Mouse (Mus musculus) limb, embryonic 13.5 days (tissue): ENCODE data around the gene Tmtc2. TPM values are rescaled to one million over a fixed set of nuclear protein-coding genes. Genes with fewer than 3 reads are reported as not detected.

Experiments
- ATAC-seq: fragments of 200-750 bp; cut with Nextera tagmentation; 2 replicates; pipeline ENCODE4 v1.8.0; 2017; ENCODE audit warnings: low read depth, moderate number of reproducible peaks, moderate TSS enrichment; ENCODE audit not compliant: low FRiP score
- H3K27ac ChIP-seq: fragments of 300-500 bp; sonication (generic); 2 replicates; pipeline ENCODE4 v1.5.1; 2015; ENCODE audit warnings: inconsistent platforms, mild to moderate bottlenecking, moderate library complexity
- H3K27me3 ChIP-seq: fragments of 300-500 bp; sonication (generic); 2 replicates; pipeline ENCODE4 v1.6.1; 2015; ENCODE audit warnings: mild to moderate bottlenecking, inconsistent platforms
- H3K36me3 ChIP-seq: fragments of 300-500 bp; sonication (generic); 2 replicates; pipeline ENCODE4 v1.6.1; 2015; ENCODE audit warnings: inconsistent platforms, mild to moderate bottlenecking, moderate library complexity
- H3K4me1 ChIP-seq: fragments of 300-500 bp; sonication (generic); 2 replicates; pipeline ENCODE4 v1.6.1; 2015; ENCODE audit warnings: inconsistent platforms
- H3K4me2 ChIP-seq: fragments of 300-500 bp; sonication (generic); replicated peaks from 2 replicates; pipeline ENCODE4 v1.6.1; 2015; ENCODE audit warnings: inconsistent platforms, mild to moderate bottlenecking, moderate library complexity
- H3K4me3 ChIP-seq: fragments of 300-500 bp; sonication (generic); 2 replicates; pipeline ENCODE4 v1.5.1; 2015; ENCODE audit warnings: moderate library complexity, mild to moderate bottlenecking, inconsistent platforms
- H3K9ac ChIP-seq: fragments of 300-500 bp; sonication (generic); 2 replicates; pipeline ENCODE4 v1.6.1; 2015; ENCODE audit warnings: mild to moderate bottlenecking, inconsistent platforms
- H3K9me3 ChIP-seq: fragments of 300-500 bp; sonication (generic); 2 replicates; pipeline ENCODE4 v1.6.1; 2016; ENCODE audit warnings: inconsistent platforms
- WGBS: fragments of 180-500 bp; shearing (Covaris S2); methylation state at CpG from one replicate; pipeline ENCODE4 v1.1.7; 2015; 5-methylcytosine and 5-hydroxymethylcytosine counted together
- polyA plus RNA-seq: library from polyadenylated mRNA; unstranded; fragments of >200 nt; fragmentation: Nextera tagmentation; extraction: Ambion mirVana; gene quantifications from 2 replicates; pipeline ENCODE4 v1.2.1, GENCODE M21; 2015

Gene Tmtc2
- 23.3 and 24.2 TPM in 2 replicates for polyA plus RNA-seq

GRCm38 (mm10) chr10:105573908-105574694 is at the start of gene Tmtc2:
TSS of gene Tmtc2 (minus strand) at chr10:105574451.
- H3K4me2 ChIP-seq = peak within 1 kb of the TSS; percentile 88
- H3K9ac ChIP-seq = peak within 1 kb of the TSS; percentile 89
- peak; percentile 96 for ATAC-seq
- no peaks in the 10 kb centered on the region for H3K9me3 ChIP-seq
- peaks cover 50% of the 10 kb centered on the region for H3K4me1 ChIP-seq
- under 1% methylated on average over 47 of the region's 61 CpGs for WGBS
- H3K27me3 ChIP-seq = peaks cover 8% of the 10 kb centered on the region; the same call in 1 of the 2 replicates
- H3K4me3 ChIP-seq = peak within 1 kb of the TSS; percentile 86
- peak within 1 kb of the TSS; percentile 90 for H3K27ac ChIP-seq
- H3K36me3 ChIP-seq = peaks cover 5% of the 10 kb centered on the region

DNA sequence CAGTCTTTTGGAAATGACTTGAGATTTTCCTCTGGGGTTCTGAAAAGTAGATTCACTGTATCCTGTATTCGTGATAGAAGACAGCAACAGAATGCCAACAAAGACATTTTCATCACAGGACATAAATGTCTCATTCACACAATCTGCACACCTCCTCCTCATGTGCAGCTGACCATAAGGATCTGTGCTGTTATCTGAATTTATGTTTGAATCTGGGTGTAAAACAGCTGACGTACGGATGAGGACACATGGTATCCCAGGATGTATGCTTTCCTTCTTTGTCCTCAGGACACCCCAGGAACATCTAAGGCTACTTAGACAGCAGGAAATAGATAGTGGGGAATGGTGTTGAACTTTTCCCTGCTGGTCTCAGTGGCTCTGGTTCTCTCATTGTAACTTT is 37.9 kb upstream of the Tmtc2 start:
- 87% methylated on average over 3 of the region's 3 CpGs for WGBS
- Histone ChIP-seq H3K27ac (no peak overlapping the region), H3K4me1 (no peaks in the 10 kb centered on the region; the same call in 1 of the 2 replicates), H3K9me3 (0 out of 2 replicates have a peak, but pooled peaks cover 3% of the 10 kb centered on the region), H3K9ac (no peak overlapping the region), H3K4me2 (no peak overlapping the region), H3K4me3 (no peak overlapping the region), H3K36me3 (no peaks in the 10 kb centered on the region), H3K27me3 (no peaks in the 10 kb centered on the region)
- ATAC-seq = no peak

DNA sequence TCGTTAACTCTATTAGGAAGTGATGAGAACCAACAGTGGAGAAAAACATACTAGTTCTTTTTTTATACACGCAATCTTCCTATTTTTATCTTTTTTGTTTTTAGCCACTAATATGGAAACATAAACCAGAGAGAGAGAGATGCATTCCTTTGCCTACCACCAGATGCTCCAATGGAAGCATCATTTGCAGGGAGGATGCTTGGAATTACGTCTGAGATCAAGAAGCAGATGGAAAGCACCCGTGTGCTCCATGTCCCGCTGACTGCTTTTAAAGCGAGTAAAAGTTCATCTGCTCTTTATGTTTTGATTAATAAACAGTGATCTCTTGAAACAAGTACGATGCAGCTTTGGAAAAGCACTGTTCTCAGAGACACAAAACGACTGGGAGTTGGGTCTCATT is 24.6 kb upstream of the Tmtc2 start:
- H3K4me3 ChIP-seq = no peak overlapping the region
- no peak overlapping the region for H3K9ac ChIP-seq
- H3K36me3 ChIP-seq = no peaks in the 10 kb centered on the region
- no peak overlapping the region for H3K27ac ChIP-seq
- no peaks in the 10 kb centered on the region for H3K27me3 ChIP-seq
- 82% methylated on average over 8 of the region's 8 CpGs for WGBS
- H3K4me1 ChIP-seq = no peaks in the 10 kb centered on the region
- H3K9me3 ChIP-seq = no peaks in the 10 kb centered on the region
- ATAC-seq = no peak
- no peak overlapping the region for H3K4me2 ChIP-seq

GRCm38 (mm10) chr10:105597226-105597625 is 23.0 kb upstream of the Tmtc2 start:
- H3K27me3 ChIP-seq = no peaks in the 10 kb centered on the region
- no peak overlapping the region for H3K4me3 ChIP-seq
- no peaks in the 10 kb centered on the region for H3K36me3 ChIP-seq
- no peak overlapping the region for H3K27ac ChIP-seq
- no peak for ATAC-seq
- H3K4me2 ChIP-seq = no peak overlapping the region
- H3K9me3 ChIP-seq = no peaks in the 10 kb centered on the region
- no peaks in the 10 kb centered on the region for H3K4me1 ChIP-seq
- 61% methylated on average over 3 of the region's 3 CpGs for WGBS
- no peak overlapping the region for H3K9ac ChIP-seq

GRCm38 (mm10) chr10:105595480-105596102 is 21.3 kb upstream of the Tmtc2 start:
- peak; percentile 57 for ATAC-seq
- no peak overlapping the region for H3K4me3 ChIP-seq
- no peaks in the 10 kb centered on the region for H3K9me3 ChIP-seq
- H3K4me2 ChIP-seq = no peak overlapping the region
- H3K36me3 ChIP-seq = no peaks in the 10 kb centered on the region
- no peak overlapping the region for H3K9ac ChIP-seq
- no peaks in the 10 kb centered on the region for H3K4me1 ChIP-seq
- H3K27me3 ChIP-seq = no peaks in the 10 kb centered on the region
- no peak overlapping the region; the same call in 1 of the 2 replicates for H3K27ac ChIP-seq
- 59% methylated on average over 7 of the region's 7 CpGs for WGBS

GRCm38 (mm10) chr10:105588141-105588540 is 13.9 kb upstream of the Tmtc2 start:
- no peaks in the 10 kb centered on the region for H3K27me3 ChIP-seq
- no peaks in the 10 kb centered on the region for H3K4me1 ChIP-seq
- H3K4me2 ChIP-seq = no peak overlapping the region
- no peak overlapping the region for H3K27ac ChIP-seq
- ATAC-seq = no peak
- no peaks in the 10 kb centered on the region for H3K9me3 ChIP-seq
- H3K4me3 ChIP-seq = no peak overlapping the region
- H3K36me3 ChIP-seq = no peaks in the 10 kb centered on the region
- no peak overlapping the region for H3K9ac ChIP-seq

- WGBS = 76% methylated on average over 2 of the region's 2 CpGs
- H3K36me3 ChIP-seq = no peaks in the 10 kb centered on the region
- no peak for ATAC-seq
- H3K27me3 ChIP-seq = peaks cover 3% of the 10 kb centered on the region; the same call in 1 of the 2 replicates
- H3K9ac ChIP-seq = no peak overlapping the region
- no peak overlapping the region for H3K4me3 ChIP-seq
- H3K4me1 ChIP-seq = peaks cover 23% of the 10 kb centered on the region
- no peak overlapping the region for H3K4me2 ChIP-seq
- H3K9me3 ChIP-seq = no peaks in the 10 kb centered on the region
- no peak overlapping the region for H3K27ac ChIP-seq
Observed at GRCm38 (mm10) chr10:105579318-105579717, 5.1 kb upstream of the Tmtc2 start.

DNA sequence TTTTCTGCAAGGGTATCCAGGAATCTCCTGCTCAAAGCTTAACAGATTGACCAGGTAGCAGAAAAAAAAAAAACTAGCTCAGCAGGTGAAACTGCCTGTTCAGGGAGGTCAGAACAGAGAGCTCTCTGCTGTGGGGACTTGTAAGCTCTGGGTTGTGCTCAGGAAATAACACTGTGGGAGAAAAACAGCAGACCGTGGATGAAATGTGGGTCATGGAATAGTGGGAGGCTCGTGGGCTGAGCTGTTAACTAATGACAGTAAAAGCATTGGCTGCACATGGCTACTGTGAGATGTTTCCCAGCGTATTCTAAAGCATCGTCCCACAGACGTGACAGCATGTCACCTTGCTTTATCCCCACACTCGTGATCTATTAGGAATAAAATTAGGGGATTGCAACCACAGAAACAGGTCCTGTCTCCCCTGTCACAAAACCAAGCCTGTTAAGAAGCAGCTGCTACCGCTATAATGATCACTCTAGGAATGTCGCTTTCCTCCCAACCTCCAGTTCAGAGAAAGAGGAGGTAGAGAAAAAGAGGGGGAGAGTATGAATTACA is 4.1 kb upstream of the Tmtc2 start:
- Histone ChIP-seq H3K9ac (no peak overlapping the region), H3K4me3 (no peak overlapping the region; the same call in 1 of the 2 replicates), H3K36me3 (no peaks in the 10 kb centered on the region), H3K4me2 (peak overlapping the region; percentile 88), H3K27ac (no peak overlapping the region; the same call in 1 of the 2 replicates), H3K4me1 (peaks cover 23% of the 10 kb centered on the region), H3K27me3 (peaks cover 3% of the 10 kb centered on the region; the same call in 1 of the 2 replicates), H3K9me3 (no peaks in the 10 kb centered on the region)
- WGBS = 32% methylated on average over 8 of the region's 8 CpGs
- ATAC-seq = no peak

DNA sequence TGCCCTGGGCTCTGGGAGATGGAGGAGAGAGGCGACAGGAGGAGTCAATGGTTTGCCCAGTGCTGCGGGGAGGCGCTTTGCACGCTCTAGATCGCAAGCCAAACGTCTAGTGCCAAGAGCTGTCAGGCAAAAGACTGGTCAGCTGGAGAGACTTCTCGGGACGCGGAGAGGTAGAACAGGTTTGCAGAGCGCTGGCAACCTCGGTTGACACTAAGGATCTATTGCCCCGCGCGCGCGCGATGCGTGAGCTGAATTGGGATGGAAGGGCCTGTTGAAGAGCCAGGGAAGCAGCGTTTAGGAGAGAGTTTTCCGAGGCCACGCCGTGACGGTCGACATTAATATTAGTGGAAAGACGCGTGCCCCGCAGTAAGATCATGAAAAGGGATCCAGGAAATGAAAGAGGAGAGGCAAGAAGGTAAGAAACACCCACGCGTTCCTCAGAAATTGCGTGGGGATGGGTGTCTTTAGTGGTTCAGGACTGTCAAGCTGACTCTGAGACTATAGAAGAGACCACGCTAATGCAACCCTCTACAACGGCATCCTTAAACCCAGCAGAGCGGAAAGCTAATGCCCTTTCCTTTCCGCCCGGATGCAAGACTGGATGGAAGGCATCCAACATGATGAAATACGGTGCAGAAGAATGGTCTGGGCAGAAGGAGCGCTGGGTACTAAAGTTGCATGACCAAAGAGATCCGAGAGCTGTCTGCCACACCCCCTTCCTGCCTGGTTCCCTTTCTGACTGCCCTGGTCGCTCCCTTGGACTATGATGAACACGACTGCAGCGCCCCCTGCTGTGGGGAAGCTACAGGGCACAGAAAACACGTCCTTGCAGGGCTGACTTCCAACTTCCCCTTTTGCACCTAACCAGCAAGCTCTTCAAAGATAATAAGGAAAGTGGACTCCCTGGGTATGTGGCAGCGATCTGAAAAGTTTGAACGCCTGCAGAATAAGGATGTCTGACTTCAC is 727 bp upstream of the Tmtc2 start:
- Histone ChIP-seq H3K4me2 (peak overlapping the region; percentile 88), H3K9ac (peak overlapping the region; percentile 63), H3K27ac (peak overlapping the region; percentile 90), H3K9me3 (no peaks in the 10 kb centered on the region), H3K4me1 (peaks cover 45% of the 10 kb centered on the region), H3K27me3 (peaks cover 8% of the 10 kb centered on the region; the same call in 1 of the 2 replicates), H3K36me3 (no peaks in the 10 kb centered on the region), H3K4me3 (peak overlapping the region; percentile 86)
- under 1% methylated on average over 44 of the region's 44 CpGs for WGBS
- peak; percentile 76 for ATAC-seq

GRCm38 (mm10) chr10:105573306-105573907 is 844 bp downstream of the Tmtc2 start:
- H3K36me3 ChIP-seq = peaks cover 7% of the 10 kb centered on the region
- H3K4me3 ChIP-seq = peak overlapping the region; percentile 86
- H3K9me3 ChIP-seq = no peaks in the 10 kb centered on the region
- ATAC-seq = peak; percentile 4; the same call in 1 of the 2 replicates
- H3K9ac ChIP-seq = peak overlapping the region; percentile 89
- peak overlapping the region; percentile 90 for H3K27ac ChIP-seq
- H3K4me2 ChIP-seq = peak overlapping the region; percentile 88
- H3K4me1 ChIP-seq = peaks cover 47% of the 10 kb centered on the region
- under 1% methylated on average over 37 of the region's 37 CpGs for WGBS
- H3K27me3 ChIP-seq = peaks cover 6% of the 10 kb centered on the region; the same call in 1 of the 2 replicates

- ATAC-seq = no peak
- Histone ChIP-seq H3K36me3 (peaks cover 10% of the 10 kb centered on the region), H3K4me1 (peaks cover 41% of the 10 kb centered on the region), H3K4me2 (peak overlapping the region; percentile 88), H3K9me3 (no peaks in the 10 kb centered on the region), H3K9ac (peak overlapping the region; percentile 89), H3K27me3 (0 out of 2 replicates have a peak, but pooled peaks cover 5% of the 10 kb centered on the region), H3K27ac (no peak overlapping the region), H3K4me3 (peak overlapping the region; percentile 86)
- 3% methylated on average over 16 of the region's 16 CpGs for WGBS
Observed at GRCm38 (mm10) chr10:105572829-105573228, 1.4 kb downstream of the Tmtc2 start.
